Mouse (Mus musculus): ENCODE measurements around the gene 4921524J17Rik. TPM values are rescaled to one million over a fixed set of nuclear protein-coding genes. Genes with fewer than 3 reads are reported as not detected.

Gene 4921524J17Rik
- polyA plus RNA-seq, 1 experiment from 2014 or later: 45.0 TPM

- H3K9ac ChIP-seq (ENCODE audit: low read length): no peak overlapping the region
- H3K36me3 ChIP-seq (ENCODE audit: control insufficient read depth, insufficient read depth, low read length): no peaks in the 10 kb centered on the region
- 75% methylated on average over 6 of the region's 6 CpGs for WGBS
- DNase-seq (ENCODE audit: low spot score) (no peak), ATAC-seq (ENCODE audit: insufficient number of reproducible peaks, low FRiP score, low TSS enrichment, low read depth) (no peak)
- no peaks in the 10 kb centered on the region for H3K27me3 ChIP-seq (ENCODE audit: control insufficient read depth, insufficient read depth, low read length)
- H3K4me2 ChIP-seq (ENCODE audit: low read depth, severe bottlenecking): no peak overlapping the region
- H3K9me3 ChIP-seq (ENCODE audit: control insufficient read depth, low read length): no peaks in the 10 kb centered on the region
- no peak overlapping the region for H3K4me3 ChIP-seq (ENCODE audit: low read depth, low read length)
- H3K27ac ChIP-seq (replicated peaks; ENCODE audit: low read depth, low read length): no peak overlapping the region
- H3K4me1 ChIP-seq (ENCODE audit: control insufficient read depth, insufficient read depth, low read length): no peaks in the 10 kb centered on the region
Observed at GRCm38 (mm10) chr8:85472800-85473199, 40.2 kb upstream of the 4921524J17Rik start.

GRCm38 (mm10) chr8:85470753-85471152 is 38.1 kb upstream of the 4921524J17Rik start:
- WGBS: 89% methylated on average over 8 of the region's 8 CpGs
- Histone ChIP-seq H3K36me3 (ENCODE audit: control insufficient read depth, insufficient read depth, low read length) (no peaks in the 10 kb centered on the region), H3K9ac (ENCODE audit: low read length) (no peak overlapping the region), H3K9me3 (ENCODE audit: control insufficient read depth, low read length) (no peaks in the 10 kb centered on the region), H3K4me2 (ENCODE audit: low read depth, severe bottlenecking) (no peak overlapping the region), H3K4me3 (ENCODE audit: low read depth, low read length) (no peak overlapping the region), H3K4me1 (ENCODE audit: control insufficient read depth, insufficient read depth, low read length) (no peaks in the 10 kb centered on the region), H3K27ac (replicated peaks; ENCODE audit: low read depth, low read length) (no peak overlapping the region), H3K27me3 (ENCODE audit: control insufficient read depth, insufficient read depth, low read length) (no peaks in the 10 kb centered on the region)
- no peak for DNase-seq (ENCODE audit: low spot score)
- ATAC-seq (ENCODE audit: insufficient number of reproducible peaks, low FRiP score, low TSS enrichment, low read depth): no peak

- Histone ChIP-seq H3K27ac (replicated peaks; ENCODE audit: low read depth, low read length) (no peak overlapping the region), H3K36me3 (ENCODE audit: control insufficient read depth, insufficient read depth, low read length) (no peaks in the 10 kb centered on the region), H3K4me2 (ENCODE audit: low read depth, severe bottlenecking) (no peak overlapping the region), H3K9me3 (ENCODE audit: control insufficient read depth, low read length) (no peaks in the 10 kb centered on the region), H3K9ac (ENCODE audit: low read length) (no peak overlapping the region), H3K27me3 (ENCODE audit: control insufficient read depth, insufficient read depth, low read length) (no peaks in the 10 kb centered on the region), H3K4me1 (ENCODE audit: control insufficient read depth, insufficient read depth, low read length) (no peaks in the 10 kb centered on the region), H3K4me3 (ENCODE audit: low read depth, low read length) (no peak overlapping the region)
- 81% methylated on average over 4 of the region's 4 CpGs for WGBS
- ATAC-seq (ENCODE audit: insufficient number of reproducible peaks, low FRiP score, low TSS enrichment, low read depth) (no peak), DNase-seq (ENCODE audit: low spot score) (no peak)
Observed at GRCm38 (mm10) chr8:85466056-85466455, 33.4 kb upstream of the 4921524J17Rik start.

- H3K4me3 ChIP-seq (ENCODE audit: low read depth, low read length): no peak overlapping the region
- no peaks in the 10 kb centered on the region for H3K4me1 ChIP-seq (ENCODE audit: control insufficient read depth, insufficient read depth, low read length)
- no peaks in the 10 kb centered on the region for H3K27me3 ChIP-seq (ENCODE audit: control insufficient read depth, insufficient read depth, low read length)
- no peak overlapping the region for H3K27ac ChIP-seq (replicated peaks; ENCODE audit: low read depth, low read length)
- H3K4me2 ChIP-seq (ENCODE audit: low read depth, severe bottlenecking): no peak overlapping the region
- H3K36me3 ChIP-seq (ENCODE audit: control insufficient read depth, insufficient read depth, low read length): no peaks in the 10 kb centered on the region
- no peak for ATAC-seq (ENCODE audit: insufficient number of reproducible peaks, low FRiP score, low TSS enrichment, low read depth)
- H3K9ac ChIP-seq (ENCODE audit: low read length): no peak overlapping the region
- DNase-seq (ENCODE audit: low spot score): no peak
- H3K9me3 ChIP-seq (ENCODE audit: control insufficient read depth, low read length): no peaks in the 10 kb centered on the region
Observed at GRCm38 (mm10) chr8:85464316-85464715, 31.7 kb upstream of the 4921524J17Rik start.

GRCm38 (mm10) chr8:85462441-85462840 is 29.8 kb upstream of the 4921524J17Rik start:
- no peak for DNase-seq (ENCODE audit: low spot score)
- Histone ChIP-seq H3K4me1 (ENCODE audit: control insufficient read depth, insufficient read depth, low read length) (no peaks in the 10 kb centered on the region), H3K27me3 (ENCODE audit: control insufficient read depth, insufficient read depth, low read length) (no peaks in the 10 kb centered on the region), H3K27ac (replicated peaks; ENCODE audit: low read depth, low read length) (no peak overlapping the region), H3K4me3 (ENCODE audit: low read depth, low read length) (no peak overlapping the region), H3K4me2 (ENCODE audit: low read depth, severe bottlenecking) (no peak overlapping the region), H3K36me3 (ENCODE audit: control insufficient read depth, insufficient read depth, low read length) (no peaks in the 10 kb centered on the region), H3K9me3 (ENCODE audit: control insufficient read depth, low read length) (no peaks in the 10 kb centered on the region), H3K9ac (ENCODE audit: low read length) (no peak overlapping the region)
- WGBS: 85% methylated on average over 1 of the region's 1 CpGs
- ATAC-seq (ENCODE audit: insufficient number of reproducible peaks, low FRiP score, low TSS enrichment, low read depth): no peak

GRCm38 (mm10) chr8:85461377-85461776 is 28.7 kb upstream of the 4921524J17Rik start:
- Histone ChIP-seq H3K4me3 (ENCODE audit: low read depth, low read length) (no peak overlapping the region), H3K4me2 (ENCODE audit: low read depth, severe bottlenecking) (no peak overlapping the region), H3K27ac (replicated peaks; ENCODE audit: low read depth, low read length) (no peak overlapping the region), H3K9me3 (ENCODE audit: control insufficient read depth, low read length) (no peaks in the 10 kb centered on the region), H3K27me3 (ENCODE audit: control insufficient read depth, insufficient read depth, low read length) (no peaks in the 10 kb centered on the region), H3K9ac (ENCODE audit: low read length) (no peak overlapping the region), H3K4me1 (ENCODE audit: control insufficient read depth, insufficient read depth, low read length) (no peaks in the 10 kb centered on the region), H3K36me3 (ENCODE audit: control insufficient read depth, insufficient read depth, low read length) (no peaks in the 10 kb centered on the region)
- ATAC-seq (ENCODE audit: insufficient number of reproducible peaks, low FRiP score, low TSS enrichment, low read depth) (no peak), DNase-seq (ENCODE audit: low spot score) (no peak)
- WGBS: 79% methylated on average over 3 of the region's 3 CpGs

- Histone ChIP-seq H3K36me3 (ENCODE audit: control insufficient read depth, insufficient read depth, low read length) (no peaks in the 10 kb centered on the region), H3K9ac (ENCODE audit: low read length) (no peak overlapping the region), H3K27ac (replicated peaks; ENCODE audit: low read depth, low read length) (no peak overlapping the region), H3K4me3 (ENCODE audit: low read depth, low read length) (no peak overlapping the region), H3K4me1 (ENCODE audit: control insufficient read depth, insufficient read depth, low read length) (no peaks in the 10 kb centered on the region), H3K9me3 (ENCODE audit: control insufficient read depth, low read length) (no peaks in the 10 kb centered on the region), H3K4me2 (ENCODE audit: low read depth, severe bottlenecking) (no peak overlapping the region), H3K27me3 (ENCODE audit: control insufficient read depth, insufficient read depth, low read length) (no peaks in the 10 kb centered on the region)
- no peak for ATAC-seq (ENCODE audit: insufficient number of reproducible peaks, low FRiP score, low TSS enrichment, low read depth)
- no peak for DNase-seq (ENCODE audit: low spot score)
- WGBS: 36% methylated on average over 5 of the region's 5 CpGs
Observed at GRCm38 (mm10) chr8:85460804-85461203, 28.2 kb upstream of the 4921524J17Rik start.

GRCm38 (mm10) chr8:85459582-85459981 is 26.9 kb upstream of the 4921524J17Rik start:
- Histone ChIP-seq H3K4me2 (ENCODE audit: low read depth, severe bottlenecking) (no peak overlapping the region), H3K27ac (replicated peaks; ENCODE audit: low read depth, low read length) (no peak overlapping the region), H3K4me1 (ENCODE audit: control insufficient read depth, insufficient read depth, low read length) (no peaks in the 10 kb centered on the region), H3K4me3 (ENCODE audit: low read depth, low read length) (no peak overlapping the region), H3K36me3 (ENCODE audit: control insufficient read depth, insufficient read depth, low read length) (no peaks in the 10 kb centered on the region), H3K27me3 (ENCODE audit: control insufficient read depth, insufficient read depth, low read length) (no peaks in the 10 kb centered on the region), H3K9me3 (ENCODE audit: control insufficient read depth, low read length) (no peaks in the 10 kb centered on the region), H3K9ac (ENCODE audit: low read length) (no peak overlapping the region)
- ATAC-seq (ENCODE audit: insufficient number of reproducible peaks, low FRiP score, low TSS enrichment, low read depth) (no peak), DNase-seq (ENCODE audit: low spot score) (no peak)
- WGBS: 75% methylated on average over 3 of the region's 3 CpGs

GRCm38 (mm10) chr8:85456536-85456935 is 23.9 kb upstream of the 4921524J17Rik start:
- no peaks in the 10 kb centered on the region for H3K36me3 ChIP-seq (ENCODE audit: control insufficient read depth, insufficient read depth, low read length)
- H3K4me1 ChIP-seq (ENCODE audit: control insufficient read depth, insufficient read depth, low read length): peaks cover 7% of the 10 kb centered on the region; the same call in 1 of the 2 replicates
- WGBS: 11% methylated on average over 14 of the region's 14 CpGs
- 0 out of 2 replicates have a peak, but pooled peaks have one; percentile 13 for ATAC-seq (ENCODE audit: insufficient number of reproducible peaks, low FRiP score, low TSS enrichment, low read depth)
- peak; percentile 82 for DNase-seq (ENCODE audit: low spot score)
- H3K9me3 ChIP-seq (ENCODE audit: control insufficient read depth, low read length): no peaks in the 10 kb centered on the region
- H3K4me2 ChIP-seq (ENCODE audit: low read depth, severe bottlenecking): no peak overlapping the region; the same call in 1 of the 2 replicates
- no peak overlapping the region for H3K9ac ChIP-seq (ENCODE audit: low read length)
- H3K27me3 ChIP-seq (ENCODE audit: control insufficient read depth, insufficient read depth, low read length): no peaks in the 10 kb centered on the region
- H3K27ac ChIP-seq (replicated peaks; ENCODE audit: low read depth, low read length): no peak overlapping the region
- no peak overlapping the region for H3K4me3 ChIP-seq (ENCODE audit: low read depth, low read length)
